ENCODE assay signal across 13 mouse cellular contexts in genomic region chr2:129587825-129588251, GRCm38 (mm10). TPM values are rescaled to one million over a fixed set of nuclear protein-coding genes. Genes with fewer than 3 reads are reported as not detected.
DNase-seq lines count a peak whose midpoint lies in the region; ATAC-seq and TF ChIP-seq lines count a peak whose summit lies in the region.
"Had no signal": no experiment of that assay in that cellular context is flagged by ENCODE, and none has a peak within 500 bp of the region (broad histone marks: within the 10 kb centered on the region; RNA-seq: fewer than 3 reads in every experiment).

No protein-coding gene starts in this region.

- no peak overlapping the region for H3K27ac ChIP-seq in midbrain, embryonic 14.5 days (replicated peaks; ENCODE audit: low read depth, low read length)
- H3K27ac ChIP-seq in midbrain, embryonic 10.5 days (replicated peaks): no peak overlapping the region
- H3K27ac ChIP-seq in embryonic facial prominence, embryonic 10.5 days (replicated peaks): no peak overlapping the region; the same call in 1 of the 2 replicates
- peak overlapping the region; percentile 97 for H3K27ac ChIP-seq in olfactory bulb, adult 2 months (ENCODE audit: insufficient read depth, low read depth, low read length)

- H3K27me3 ChIP-seq in midbrain, embryonic 14.5 days (ENCODE audit: control insufficient read depth, insufficient read depth, low read length): no peaks in the 10 kb centered on the region
- H3K27me3 ChIP-seq in midbrain, embryonic 10.5 days (ENCODE audit: low read depth, poor library complexity, severe bottlenecking): peaks cover 10% of the 10 kb centered on the region
- peaks cover 15% of the 10 kb centered on the region for H3K27me3 ChIP-seq in embryonic facial prominence, embryonic 10.5 days (replicated peaks; ENCODE audit: low read depth, poor library complexity, severe bottlenecking)

- peaks cover 18% of the 10 kb centered on the region; the same call in 1 of the 2 replicates for H3K4me1 ChIP-seq in midbrain, embryonic 14.5 days (ENCODE audit: control insufficient read depth, insufficient read depth, low read length)
- H3K4me1 ChIP-seq in midbrain, embryonic 10.5 days: peaks cover 38% of the 10 kb centered on the region
- H3K4me1 ChIP-seq in embryonic facial prominence, embryonic 10.5 days: peaks cover 41% of the 10 kb centered on the region
- H3K4me1 ChIP-seq in olfactory bulb, adult 2 months (ENCODE audit: control insufficient read depth, insufficient read depth, low read length): peaks cover 51% of the 10 kb centered on the region

- peak; percentile 44 for DNase-seq in gastrocnemius, postnatal 25 days
- no peak for DNase-seq in gastrocnemius, postnatal 10 days
- DNase-seq in midbrain, embryonic 14.5 days: peak; percentile 47
- DNase-seq in midbrain, embryonic 10.5 days (ENCODE audit: low spot score): no peak
- peak; percentile 56 for DNase-seq in embryonic facial prominence, embryonic 10.5 days (ENCODE audit: low spot score)
- DNase-seq in right cerebral cortex, adult 2 months (ENCODE audit: low spot score in 2 of 2): no peak
- DNase-seq in frontal cortex, postnatal 14 days (ENCODE audit: low spot score in 2 of 2): no peak
- DNase-seq: lung, postnatal 36 days; right cerebral cortex, postnatal 14 days had no signal

- no peak overlapping the region for H3K4me3 ChIP-seq in midbrain, embryonic 14.5 days (replicated peaks; ENCODE audit: low read depth, low read length)
- H3K4me3 ChIP-seq in midbrain, embryonic 10.5 days: no peak overlapping the region
- H3K4me3 ChIP-seq in embryonic facial prominence, embryonic 10.5 days: no peak overlapping the region
- H3K4me3 ChIP-seq in olfactory bulb, adult 2 months (ENCODE audit: insufficient read depth, low read depth, low read length): no peak overlapping the region

- no peak; the same call in 1 of the 2 replicates for ATAC-seq in midbrain, embryonic 14.5 days (ENCODE audit: low FRiP score, low TSS enrichment)

- H3K9me3 ChIP-seq in midbrain, embryonic 14.5 days (ENCODE audit: control insufficient read depth, low read length): no peaks in the 10 kb centered on the region
- H3K9me3 ChIP-seq in midbrain, embryonic 10.5 days (replicated peaks): no peaks in the 10 kb centered on the region
- no peaks in the 10 kb centered on the region for H3K9me3 ChIP-seq in embryonic facial prominence, embryonic 10.5 days

- TF ChIP-seq CTCF in olfactory bulb, adult 2 months (IDR thresholded peaks at IDR 0.05; ENCODE audit: insufficient read depth, low read depth, low read length): no peak

- TF ChIP-seq POLR2A in olfactory bulb, adult 2 months (IDR thresholded peaks at IDR 0.05; ENCODE audit: insufficient read depth, low read depth, low read length): peak; percentile 36; the same call in 1 of the 2 replicates

- no peaks in the 10 kb centered on the region for H3K36me3 ChIP-seq in midbrain, embryonic 14.5 days (ENCODE audit: control insufficient read depth, insufficient read depth, low read length)
- no peaks in the 10 kb centered on the region for H3K36me3 ChIP-seq in midbrain, embryonic 10.5 days
- H3K36me3 ChIP-seq in embryonic facial prominence, embryonic 10.5 days (replicated peaks): no peaks in the 10 kb centered on the region

- no peak overlapping the region for H3K4me2 ChIP-seq in midbrain, embryonic 14.5 days (ENCODE audit: low read length)

- WGBS in midbrain, embryonic 14.5 days: 16% methylated on average over 7 of the region's 7 CpGs
- WGBS in midbrain, embryonic 10.5 days: 17% methylated on average over 7 of the region's 7 CpGs
- 16% methylated on average over 7 of the region's 7 CpGs for WGBS in embryonic facial prominence, embryonic 10.5 days
- 23% methylated on average over 7 of the region's 7 CpGs for WGBS in olfactory bulb, adult 2 months

- H3K9ac ChIP-seq in midbrain, embryonic 14.5 days (replicated peaks; ENCODE audit: low read length): no peak overlapping the region

RNA-seq across cellular contexts. Expression of gene Sirpa, which starts 4.8 kb away (rescaled TPM):
- 1 to 10 TPM; 6.7 to 7.9 TPM for total RNA-seq in gastrocnemius, postnatal 25 days (2021)
- 10 to 100 TPM; 17.2 to 29.1 TPM for total RNA-seq in gastrocnemius, postnatal 10 days (2021)
- polyA plus RNA-seq in midbrain, embryonic 14.5 days (2014; fragmentation: Nextera tagmentation; extraction: Ambion mirVana): 28.3 and 35.7 TPM in 2 replicates
- 15.7 and 16.0 TPM in 2 replicates for polyA plus RNA-seq in midbrain, embryonic 10.5 days (2016; fragmentation: Nextera tagmentation; extraction: Ambion mirVana)
- polyA plus RNA-seq in embryonic facial prominence, embryonic 10.5 days (2016; fragmentation: Nextera tagmentation; extraction: Ambion mirVana): 17.0 and 17.4 TPM in 2 replicates
- polyA plus RNA-seq in olfactory bulb, adult 2 months (2012; ENCODE audit: insufficient read depth, insufficient read length, low replicate concordance, missing spikeins): not detected in 2 replicates

RNA-seq across cellular contexts. Expression of gene F830045P16Rik, which starts 51.4 kb away (rescaled TPM):
- not detected for total RNA-seq in gastrocnemius, postnatal 25 days (2021)
- under 1 TPM in 1 of 2 experiments, not detected in 1; 0.12 TPM for total RNA-seq in gastrocnemius, postnatal 10 days (2021)
- not detected in 2 replicates for polyA plus RNA-seq in midbrain, embryonic 14.5 days (2014; fragmentation: Nextera tagmentation; extraction: Ambion mirVana)
- polyA plus RNA-seq in midbrain, embryonic 10.5 days (2016; fragmentation: Nextera tagmentation; extraction: Ambion mirVana): not detected in 2 replicates
- polyA plus RNA-seq in embryonic facial prominence, embryonic 10.5 days (2016; fragmentation: Nextera tagmentation; extraction: Ambion mirVana): not detected in 2 replicates
- not detected in 2 replicates for polyA plus RNA-seq in olfactory bulb, adult 2 months (2012; ENCODE audit: insufficient read depth, insufficient read length, low replicate concordance, missing spikeins)
- total RNA-seq: common myeloid progenitor, adult 5-6 weeks had no signal
- polyA plus RNA-seq: heart, embryonic 16.5 days; testis, adult 2 months had no signal

Comparison
In these comparisons a context has a peak if more than half of its experiments do, and no peak if none do; other contexts are left out.
1. DNase-seq: peak in gastrocnemius, postnatal 25 days (single experiment), midbrain, embryonic 14.5 days (single experiment) and embryonic facial prominence, embryonic 10.5 days (single experiment); none in gastrocnemius, postnatal 10 days (single experiment), midbrain, embryonic 10.5 days (single experiment), right cerebral cortex, adult 2 months (0 of 2) and frontal cortex, postnatal 14 days (0 of 2).